Mouse (Mus musculus): ENCODE measurements around the gene Gm3278.
"Not testable (repeated sequence)": the region's sequence is repeated elsewhere in the genome, so short reads cannot be mapped to it uniquely, and the experiment has no call there.

The Gm3278 gene

DNA sequence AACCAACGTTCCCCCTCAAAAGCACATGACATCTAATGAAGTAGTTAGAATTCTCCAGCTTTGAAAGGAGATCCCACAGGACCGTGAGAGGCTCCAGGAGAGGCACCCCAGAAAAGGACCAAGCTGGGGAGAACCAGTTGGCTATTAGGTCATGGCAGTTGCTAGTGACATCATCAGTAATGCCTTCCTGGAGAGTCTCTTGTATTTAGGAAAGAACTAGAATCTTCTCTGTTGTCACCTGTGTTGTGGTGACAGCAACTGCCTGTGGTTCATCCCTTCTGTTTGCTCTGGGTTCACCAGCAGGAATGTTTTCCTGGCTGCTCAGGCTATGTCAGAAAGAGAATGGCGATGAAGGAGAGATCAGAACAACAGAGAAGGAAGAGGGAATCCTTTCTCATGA, at the start of gene Gm3278:
Gm3278 (plus strand) TSS at position 301 of the 400 bp plus-strand sequence.
- DNase-seq: not testable (repeated sequence)

DNA sequence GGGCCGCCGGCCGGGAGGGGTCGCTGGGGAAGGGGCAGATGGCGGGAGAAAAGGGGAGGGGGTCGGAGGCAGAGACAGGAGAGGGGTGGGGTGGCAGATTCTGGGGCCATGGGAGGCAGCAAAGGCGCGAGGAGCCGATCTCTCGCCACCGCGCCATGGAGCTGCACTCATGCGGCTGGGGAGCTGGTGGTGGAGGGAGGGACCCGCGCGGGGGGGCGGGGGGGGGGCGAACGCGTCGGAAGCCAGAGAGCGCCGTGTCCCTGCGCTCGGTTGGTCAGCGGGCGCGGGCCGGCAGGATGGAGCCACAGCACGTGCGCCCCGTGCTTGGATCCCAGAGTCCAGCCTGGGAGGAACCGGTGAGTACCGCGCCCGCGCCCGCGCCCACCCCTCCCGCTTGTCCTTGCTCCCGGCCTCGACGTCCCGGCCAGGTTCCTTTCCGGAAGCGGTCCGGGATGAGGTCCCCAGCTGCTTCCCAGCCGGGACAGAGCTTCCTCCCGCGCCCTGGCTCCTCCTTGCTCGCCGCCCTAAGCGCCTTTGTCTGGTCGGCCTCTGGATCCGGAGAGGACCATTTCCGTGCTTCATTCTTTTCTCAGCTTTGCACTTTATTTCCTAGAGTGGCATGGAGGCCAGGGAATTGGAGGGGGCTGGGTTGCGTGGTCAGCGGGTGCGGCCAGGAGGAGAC, 36.8 kb upstream of the Gm3278 start, which contains the start of gene Gm3264:
Gm3264 (plus strand) TSS at position 278 of the 682 bp plus-strand sequence.
- DNase-seq: not testable (repeated sequence)
